Mouse (Mus musculus) mouse embryonic stem cell (cell line): Measurements from ENCODE around the gene Adcyap1r1.

Source experiments
- in situ Hi-C, 2 experiments: fragments of 300-500 bp; cut with MboI; formaldehyde crosslinking; loops; 1 replicate in 1 of 2; 3 replicates in 1 of 2; pipeline ENCODE4 v1.14.3; 2019 to 2020; ENCODE audit warnings: low sequenced_read_pairs in 2 of 2, low pct_unique_long_range_greater_than_20kb in 1 of 2, mixed read lengths in 1 of 2; ENCODE audit not compliant: unreplicated experiment in 1 of 2

Gene Adcyap1r1

GRCm38 (mm10) chr6:55443927-55444688 lies 7.7 kb upstream of the Adcyap1r1 start:
- in situ Hi-C loops, result no loop called here

DNA sequence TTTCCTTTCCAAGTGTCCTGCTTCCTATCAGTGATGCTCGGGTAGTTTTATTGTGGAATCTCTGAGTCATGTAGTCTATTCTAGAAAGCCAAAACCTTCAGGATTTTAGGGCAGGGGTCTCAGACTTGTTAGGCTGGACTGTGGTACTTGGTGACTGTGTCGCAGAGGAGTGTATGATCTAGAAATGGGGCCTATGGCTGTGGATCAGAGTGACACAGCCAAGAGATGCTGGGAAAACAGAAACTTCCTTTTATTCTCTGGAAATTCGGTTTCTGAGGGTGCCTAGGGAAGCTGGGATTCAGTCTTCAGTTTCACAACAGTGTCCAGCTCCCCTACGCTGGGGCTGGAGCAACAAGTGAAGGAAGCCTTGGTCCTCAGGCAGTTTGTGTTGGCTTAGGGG lies 7.1 kb upstream of the Adcyap1r1 start:
- in situ Hi-C loops, result no loop called here

GRCm38 (mm10) chr6:55448199-55448598 lies 3.6 kb upstream of the Adcyap1r1 start:
- in situ Hi-C loops, result no loop called here

GRCm38 (mm10) chr6:55448976-55449678 lies 2.7 kb upstream of the Adcyap1r1 start:
- in situ Hi-C loops, result no loop called here

GRCm38 (mm10) chr6:55452381-55452780 lies 603 bp downstream of the Adcyap1r1 start:
- in situ Hi-C loops, result no loop called here

DNA sequence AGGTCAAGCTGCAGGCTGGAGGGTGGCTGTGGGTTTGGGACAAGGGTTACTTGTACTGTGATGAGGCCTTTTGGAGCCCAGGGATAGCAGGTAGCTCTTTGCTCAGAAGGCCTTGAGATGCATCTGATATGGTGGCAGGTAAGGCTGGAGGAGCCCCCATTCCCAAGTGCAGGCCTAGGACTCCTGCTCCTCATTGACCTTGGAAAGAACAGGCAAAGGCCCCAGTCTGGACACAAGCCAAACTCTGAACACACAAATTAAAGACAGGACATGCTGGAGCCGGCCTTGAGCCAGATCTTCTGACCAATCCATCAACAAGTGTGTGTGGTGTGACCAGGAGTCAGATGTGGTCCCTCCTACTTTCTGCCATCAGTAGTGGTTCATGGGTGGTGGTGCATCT lies 1.8 kb downstream of the Adcyap1r1 start:
- in situ Hi-C loops, result no loop called here

DNA sequence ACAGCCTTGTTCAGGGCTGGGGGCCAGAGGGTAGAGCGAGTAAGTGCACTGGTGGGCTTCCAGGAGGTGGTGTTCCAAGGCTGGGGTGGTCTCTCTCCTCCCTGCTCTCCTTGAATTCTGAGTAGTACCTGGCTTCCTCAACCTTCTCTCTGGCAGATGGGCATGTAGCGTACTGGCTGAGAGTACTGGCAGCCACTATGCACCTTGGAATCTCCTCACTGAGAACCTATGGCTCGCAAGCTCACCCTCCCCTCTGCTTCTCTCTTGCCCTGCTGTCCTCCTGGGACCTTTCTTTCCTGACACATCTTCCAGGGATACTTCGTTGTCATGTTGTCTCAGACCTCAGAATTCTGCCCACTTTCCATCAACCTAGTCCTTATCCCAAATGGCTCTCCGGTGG lies 3.9 kb downstream of the Adcyap1r1 start:
- in situ Hi-C loops, result no loop called here

DNA sequence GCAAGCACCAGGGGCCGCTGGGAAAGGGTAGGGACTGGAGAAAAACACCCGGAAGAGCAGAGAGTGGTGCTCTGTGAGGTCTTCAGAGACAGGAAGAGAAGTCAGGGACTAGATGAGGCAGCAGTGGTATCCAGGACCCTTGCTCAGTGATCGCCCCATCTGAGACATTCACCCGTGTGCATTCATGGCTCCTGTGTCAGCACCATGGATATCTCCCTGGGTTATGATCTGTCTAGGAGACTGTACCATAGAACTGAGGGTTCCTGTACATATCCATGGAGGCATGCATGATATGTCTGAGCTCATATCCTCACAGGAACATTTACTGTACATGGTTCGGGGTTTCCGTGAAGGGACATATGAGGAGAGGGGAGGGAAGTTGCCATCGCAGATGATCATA lies 5.9 kb downstream of the Adcyap1r1 start:
- in situ Hi-C loops, result no loop called here

DNA sequence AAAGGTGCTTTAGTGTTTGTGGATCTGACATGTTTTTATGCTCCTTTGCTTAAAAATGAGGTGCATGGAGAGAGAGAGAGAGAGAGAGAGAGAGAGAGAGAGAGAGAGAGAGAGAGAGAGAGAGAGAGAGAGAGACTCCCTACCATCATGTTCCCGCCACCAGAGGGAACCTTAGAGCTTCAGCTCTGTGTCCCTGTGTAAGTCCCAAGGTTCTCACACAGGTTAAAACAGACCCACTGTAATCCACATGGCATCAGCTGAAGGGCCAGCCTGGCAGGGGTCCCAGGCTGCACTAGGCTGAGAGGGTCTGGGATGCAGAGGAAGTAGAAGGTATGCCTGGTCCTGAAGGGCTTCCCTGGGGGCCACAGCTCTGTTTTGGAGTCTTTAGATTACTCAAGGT lies 6.4 kb downstream of the Adcyap1r1 start:
- in situ Hi-C loops, result no loop called here

DNA sequence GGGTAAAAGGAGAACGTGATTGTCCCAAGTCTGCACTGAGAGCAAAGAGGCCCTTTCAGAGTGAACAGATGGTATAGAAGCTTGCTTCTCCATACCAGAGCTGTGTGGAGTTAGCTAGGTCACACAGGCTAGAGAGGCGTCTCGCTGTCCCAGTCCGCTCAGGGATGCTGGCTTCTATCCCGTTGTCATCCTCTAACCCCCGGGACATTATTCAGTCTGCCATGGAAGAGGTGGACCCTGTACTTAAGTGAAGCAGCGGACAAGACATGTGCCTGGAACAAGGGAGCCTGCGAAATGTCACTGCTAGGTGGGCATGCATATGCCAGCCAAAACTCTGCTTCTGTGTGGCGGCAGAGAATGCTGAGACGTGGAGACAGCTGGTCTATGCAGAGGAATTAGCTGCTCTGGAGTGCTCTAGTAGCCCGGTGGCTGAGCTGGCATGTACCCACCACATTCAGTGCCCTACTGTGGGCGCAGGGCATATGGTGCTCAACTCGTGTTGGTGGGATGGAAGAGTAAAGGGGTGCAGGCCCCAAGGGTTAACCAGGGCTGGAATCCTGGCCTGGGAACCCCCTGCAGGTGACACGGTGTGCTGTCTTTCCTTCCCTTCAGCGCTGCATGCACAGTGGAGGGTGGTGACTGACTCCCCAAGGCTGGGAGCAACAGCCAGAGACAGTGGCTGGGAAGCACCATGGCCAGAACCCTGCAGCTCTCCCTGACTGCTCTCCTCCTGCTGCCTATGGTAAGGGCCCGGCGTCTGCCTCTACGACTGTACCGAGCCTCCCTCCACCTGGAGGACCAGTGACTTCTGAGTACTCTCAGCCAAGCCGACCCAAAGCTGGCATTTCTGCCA lies 8.0 kb downstream of the Adcyap1r1 start:
- in situ Hi-C loops, result no loop called here

DNA sequence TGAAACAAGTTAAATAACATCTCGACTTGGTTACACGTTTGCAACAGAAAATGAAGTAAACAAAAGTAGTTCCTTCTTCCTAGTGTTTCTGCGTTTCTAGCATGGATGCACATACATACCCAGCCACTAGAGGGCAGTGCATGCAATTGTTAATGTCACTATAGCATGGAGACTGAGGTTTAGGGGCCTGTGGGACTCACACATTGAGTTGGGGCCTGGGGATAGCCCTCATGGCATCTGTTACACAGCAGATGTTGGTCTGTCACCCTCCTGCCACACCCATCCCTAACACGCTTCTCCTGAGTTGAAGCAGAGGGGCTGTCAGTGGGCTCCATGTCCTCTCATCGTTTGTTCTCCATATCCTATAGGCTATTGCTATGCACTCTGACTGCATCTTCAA lies 9.4 kb downstream of the Adcyap1r1 start:
- in situ Hi-C loops, result no loop called here

DNA sequence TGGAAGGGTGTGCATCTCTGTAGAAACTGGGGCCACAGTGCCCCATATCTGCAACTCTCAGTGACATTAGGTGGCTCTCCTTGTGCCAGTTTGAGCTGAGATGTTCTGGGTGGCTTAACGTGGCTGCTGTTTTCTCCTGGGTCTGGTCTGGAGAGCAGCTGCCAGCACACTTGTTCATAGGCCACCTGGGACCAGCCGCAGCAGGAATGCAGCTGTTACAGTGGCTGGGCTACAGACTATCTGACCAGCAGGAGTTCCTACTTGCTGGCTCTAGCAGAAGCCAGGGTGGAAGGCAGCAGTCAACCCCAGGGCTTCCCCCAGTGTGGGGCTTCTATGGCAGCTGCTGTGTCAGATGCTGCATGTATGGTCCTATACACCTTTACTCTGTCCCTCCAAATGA lies 9.9 kb downstream of the Adcyap1r1 start:
- in situ Hi-C loops, result no loop called here

GRCm38 (mm10) chr6:55462394-55462793 lies 10.6 kb downstream of the Adcyap1r1 start:
- in situ Hi-C loops, result no loop called here

DNA sequence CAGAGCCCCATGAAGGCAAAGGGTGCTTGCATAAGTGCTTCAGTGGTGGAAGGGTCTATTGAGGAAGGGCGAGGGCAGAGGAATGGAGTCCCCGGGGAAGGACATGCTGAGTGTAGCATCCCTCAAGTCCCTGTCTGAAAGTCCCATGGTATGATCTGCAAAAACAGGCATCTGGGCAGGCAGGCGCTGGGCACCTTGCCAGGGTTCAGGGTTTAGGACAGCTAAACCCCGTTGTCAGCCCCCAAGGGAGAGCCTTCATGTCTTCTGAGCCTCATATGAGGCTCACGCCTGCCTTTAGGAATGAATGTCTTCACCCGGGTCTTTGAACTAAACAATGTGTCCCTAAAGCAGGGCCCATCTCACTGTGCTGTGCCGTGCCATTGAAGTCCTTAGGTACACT lies 12.2 kb downstream of the Adcyap1r1 start:
- in situ Hi-C loops, result no loop called here

GRCm38 (mm10) chr6:55465311-55465710 lies 13.5 kb downstream of the Adcyap1r1 start:
- in situ Hi-C loops, result no loop called here

- in situ Hi-C loops, result no loop called here
Observed at GRCm38 (mm10) chr6:55466301-55466761, 14.6 kb downstream of the Adcyap1r1 start.

DNA sequence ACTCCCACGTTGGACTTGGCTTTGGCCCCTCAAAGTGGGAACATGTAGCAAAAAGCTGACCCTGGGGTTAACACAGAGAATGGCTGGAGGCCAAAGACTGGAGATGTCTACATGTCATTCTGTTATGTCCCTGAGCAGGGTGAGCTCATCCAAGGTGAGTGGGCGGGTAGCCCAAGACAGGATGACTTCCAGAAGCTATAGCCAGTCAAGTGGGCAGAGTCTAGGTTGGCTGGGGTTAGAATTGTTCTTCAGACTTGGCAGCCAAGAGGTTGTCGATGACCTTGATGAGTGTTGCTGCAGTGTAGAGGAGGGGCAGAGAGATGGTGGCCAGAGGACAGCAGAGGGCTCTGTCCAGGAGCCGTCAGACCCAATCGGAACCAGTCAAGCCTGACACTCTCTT lies 18.9 kb downstream of the Adcyap1r1 start:
- in situ Hi-C loops, result no loop called here

DNA sequence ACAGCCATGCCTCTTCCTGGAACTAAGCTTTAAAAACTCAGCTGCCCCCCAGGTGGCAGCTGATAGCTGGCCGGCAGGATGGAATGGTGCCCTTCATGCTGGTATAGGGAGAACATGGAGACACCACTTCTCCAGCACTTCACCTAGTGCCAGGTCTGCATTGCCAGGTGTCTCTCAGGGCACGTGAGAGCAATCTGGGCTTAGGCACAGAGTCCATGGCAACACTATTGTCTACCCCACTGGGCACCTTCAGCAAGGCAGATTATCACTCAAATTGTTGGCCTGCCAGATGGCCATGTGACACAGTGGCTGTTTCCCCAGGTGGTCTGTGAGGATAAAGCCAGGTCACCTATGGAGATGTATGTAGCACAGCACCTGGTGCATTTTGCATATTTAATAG lies 20.6 kb downstream of the Adcyap1r1 start:
- in situ Hi-C loops, result no loop called here

DNA sequence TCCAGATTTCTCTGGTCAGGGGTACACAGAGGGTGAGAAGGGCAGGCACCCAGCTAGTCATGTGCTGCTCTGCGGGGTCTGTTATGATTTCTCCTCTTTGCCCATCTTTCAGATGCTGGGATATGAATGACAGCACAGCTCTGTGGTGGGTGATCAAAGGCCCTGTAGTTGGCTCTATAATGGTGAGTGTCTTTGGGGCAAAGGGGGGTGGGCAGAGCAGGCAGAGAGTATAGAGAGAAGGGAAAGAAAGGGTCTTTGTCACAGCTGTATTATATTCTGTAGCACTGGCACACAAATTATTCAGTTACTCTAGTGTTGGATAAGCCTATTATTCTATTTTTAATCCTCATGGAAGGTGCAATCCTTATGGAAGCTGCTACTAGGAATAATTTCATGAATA lies 29.2 kb downstream of the Adcyap1r1 start:
- in situ Hi-C loops, result no loop called here
